28 mouse cellular contexts compared by ENCODE assay signal in genomic region chr1:155184191-155184590, GRCm38 (mm10). TPM values are rescaled to one million over a fixed set of nuclear protein-coding genes. Genes with fewer than 3 reads are reported as not detected.
"Had no signal": no experiment of that assay in that cellular context is flagged by ENCODE, and none has a peak within 500 bp of the region (broad histone marks: within the 10 kb centered on the region; RNA-seq: fewer than 3 reads in every experiment).

No protein-coding gene starts in this region.

- DNase-seq: cerebellum, adult 9-10 months; cerebellum, adult 9-11 months; cerebellum, postnatal 10 days; cerebellum, postnatal 14 days; cerebellum, postnatal 25 days; cerebellum, postnatal 36 days; embryo, embryonic 11 days; forebrain, postnatal 0 days; gastrocnemius, postnatal 10 days; gastrocnemius, postnatal 14 days; gastrocnemius, postnatal 25 days; gastrocnemius, postnatal 36 days; heart, adult 11 months; heart, adult 18-20 months; heart, adult 2 months had no signal

- H3K9ac ChIP-seq: embryonic facial prominence, embryonic 12.5 days; embryonic facial prominence, embryonic 13.5 days; embryonic facial prominence, embryonic 15.5 days; forebrain, embryonic 12.5 days; forebrain, embryonic 13.5 days; forebrain, postnatal 0 days; heart, embryonic 12.5 days had no signal

- H3K4me1 ChIP-seq: embryonic facial prominence, embryonic 10.5 days; embryonic facial prominence, embryonic 12.5 days; embryonic facial prominence, embryonic 13.5 days; embryonic facial prominence, embryonic 15.5 days; forebrain, embryonic 10.5 days; forebrain, embryonic 12.5 days; forebrain, embryonic 13.5 days had no signal

- H3K4me3 ChIP-seq: embryonic facial prominence, embryonic 10.5 days; embryonic facial prominence, embryonic 12.5 days; embryonic facial prominence, embryonic 13.5 days; embryonic facial prominence, embryonic 15.5 days; erythroblast, embryonic 14.5 days; forebrain, embryonic 10.5 days; forebrain, embryonic 12.5 days; forebrain, embryonic 13.5 days; heart, adult 2 months; heart, embryonic 10.5 days; heart, embryonic 12.5 days had no signal

- H3K4me2 ChIP-seq: embryonic facial prominence, embryonic 12.5 days; embryonic facial prominence, embryonic 13.5 days; embryonic facial prominence, embryonic 15.5 days; forebrain, embryonic 12.5 days; forebrain, embryonic 13.5 days; heart, embryonic 11.5 days; heart, embryonic 12.5 days had no signal

- H3K9me3 ChIP-seq: embryonic facial prominence, embryonic 10.5 days; embryonic facial prominence, embryonic 12.5 days; embryonic facial prominence, embryonic 13.5 days; embryonic facial prominence, embryonic 15.5 days; forebrain, embryonic 10.5 days; forebrain, embryonic 12.5 days; forebrain, embryonic 13.5 days; heart, embryonic 10.5 days; heart, embryonic 12.5 days had no signal

- H3K27ac ChIP-seq: embryonic facial prominence, embryonic 10.5 days; embryonic facial prominence, embryonic 12.5 days; embryonic facial prominence, embryonic 13.5 days; embryonic facial prominence, embryonic 15.5 days; forebrain, embryonic 10.5 days; forebrain, embryonic 12.5 days; forebrain, embryonic 13.5 days; heart, adult 2 months; heart, embryonic 10.5 days had no signal

- ATAC-seq: forebrain, embryonic 13.5 days; forebrain, embryonic 14.5 days; forebrain, embryonic 16.5 days; forebrain, postnatal 0 days had no signal

- H3K27me3 ChIP-seq: embryonic facial prominence, embryonic 12.5 days; embryonic facial prominence, embryonic 13.5 days; embryonic facial prominence, embryonic 15.5 days; forebrain, embryonic 12.5 days; forebrain, embryonic 13.5 days; heart, embryonic 12.5 days had no signal

RNA-seq across cellular contexts. Expression of gene Mr1, which starts 37.6 kb away (rescaled TPM):
- polyA plus RNA-seq: erythroblast, embryonic 14.5 days had no signal
